Mouse (Mus musculus): ENCODE data around the gene Cbfa2t2.

DNA sequence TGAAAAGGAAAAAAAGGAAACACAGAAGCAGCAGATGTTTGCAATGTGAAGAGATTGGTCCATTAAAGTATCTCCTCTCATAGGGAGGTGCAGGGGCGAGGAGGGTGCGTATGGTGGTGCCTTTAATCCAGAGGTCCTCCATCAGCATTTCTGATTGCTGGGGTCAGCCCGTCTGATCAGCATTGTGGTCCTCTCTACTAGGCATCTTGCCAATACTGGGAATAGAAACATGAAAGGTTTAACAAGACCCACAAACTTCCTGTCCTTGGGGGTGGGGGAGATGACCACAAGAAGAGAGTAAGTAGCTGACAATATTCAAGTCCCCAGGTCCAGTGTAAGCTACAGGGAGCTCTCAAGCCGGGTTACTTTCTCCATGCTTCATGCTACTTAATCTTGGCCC lies 134.4 kb downstream of the Cbfa2t2 start:
- TF ChIP-seq CTCF (IDR thresholded peaks at IDR 0.05; ENCODE audit: low read depth) (no peak), EP300 (IDR thresholded peaks at IDR 0.05; ENCODE audit: low read depth) (no peak)

All from liver, postnatal 0 days (tissue).